Mouse (Mus musculus) forebrain, embryonic 15.5 days (tissue): ENCODE data around the gene a. TPM values are rescaled to one million over a fixed set of nuclear protein-coding genes. Genes with fewer than 3 reads are reported as not detected.

ENCODE experiments used
- ATAC-seq: fragments of 200-750 bp; cut with Nextera tagmentation; replicated peaks from 2 replicates; pipeline ENCODE4 v1.8.0; 2017; ENCODE audit warnings: mild to moderate bottlenecking, moderate TSS enrichment, moderate library complexity
- H3K27ac ChIP-seq: fragments of 300-500 bp; sonication (generic); replicated peaks from 2 replicates; pipeline ENCODE4 v1.5.1; 2015; ENCODE audit warnings: mild to moderate bottlenecking, inconsistent platforms
- H3K27me3 ChIP-seq: fragments of 300-500 bp; sonication (generic); 2 replicates; pipeline ENCODE4 v1.6.1; 2015; ENCODE audit warnings: inconsistent platforms
- H3K36me3 ChIP-seq: fragments of 300-500 bp; sonication (generic); 2 replicates; pipeline ENCODE4 v1.6.1; 2015; ENCODE audit warnings: mild to moderate bottlenecking, inconsistent platforms
- H3K4me1 ChIP-seq: fragments of 300-500 bp; sonication (generic); 2 replicates; pipeline ENCODE4 v1.6.1; 2015; ENCODE audit warnings: inconsistent platforms
- H3K4me2 ChIP-seq: fragments of 300-500 bp; sonication (generic); replicated peaks from 2 replicates; pipeline ENCODE4 v1.6.1; 2015; ENCODE audit warnings: mild to moderate bottlenecking, inconsistent platforms
- H3K4me3 ChIP-seq: fragments of 300-500 bp; sonication (generic); 2 replicates; pipeline ENCODE4 v1.5.1; 2015; ENCODE audit warnings: mild to moderate bottlenecking, inconsistent platforms
- H3K9ac ChIP-seq: fragments of 300-500 bp; sonication (generic); replicated peaks from 2 replicates; pipeline ENCODE4 v1.6.1; 2015; ENCODE audit warnings: mild to moderate bottlenecking, inconsistent platforms
- H3K9me3 ChIP-seq: fragments of 300-500 bp; sonication (generic); 2 replicates; pipeline ENCODE4 v1.6.1; 2016; ENCODE audit warnings: inconsistent platforms
- WGBS: fragments of 180-500 bp; shearing (Covaris S2); methylation state at CpG from one replicate; pipeline ENCODE4 v1.1.7; 2015; ENCODE audit warnings: mixed read lengths; 5-methylcytosine and 5-hydroxymethylcytosine counted together
- polyA plus RNA-seq: library from polyadenylated mRNA; unstranded; fragments of >200 nt; fragmentation: Nextera tagmentation; extraction: Ambion mirVana; gene quantifications from 2 replicates; pipeline ENCODE4 v1.2.1, GENCODE M21; 2015

a gene
- polyA plus RNA-seq, 1 experiment from 2014 or later: 0.50 TPM

- H3K9ac ChIP-seq: no peak overlapping the region
- H3K36me3 ChIP-seq: no peaks in the 10 kb centered on the region
- H3K4me2 ChIP-seq: no peak overlapping the region
- peaks cover 11% of the 10 kb centered on the region for H3K4me1 ChIP-seq
- H3K9me3 ChIP-seq: no peaks in the 10 kb centered on the region
- 29% methylated on average over 7 of the region's 7 CpGs for WGBS
- no peak overlapping the region for H3K4me3 ChIP-seq
- H3K27ac ChIP-seq: no peak overlapping the region
- ATAC-seq: no peak
- no peaks in the 10 kb centered on the region for H3K27me3 ChIP-seq
These were observed 288.4 kb downstream of the a start for GRCm38 (mm10) chr2:155079500-155080178.

- H3K36me3 ChIP-seq: no peaks in the 10 kb centered on the region
- H3K9ac ChIP-seq: no peak overlapping the region
- peaks cover 5% of the 10 kb centered on the region for H3K4me1 ChIP-seq
- H3K4me3 ChIP-seq: no peak overlapping the region
- H3K4me2 ChIP-seq: no peak overlapping the region
- WGBS: 84% methylated on average over 4 of the region's 4 CpGs
- H3K27ac ChIP-seq: no peak overlapping the region
- ATAC-seq: no peak
- H3K9me3 ChIP-seq: no peaks in the 10 kb centered on the region
- H3K27me3 ChIP-seq: no peaks in the 10 kb centered on the region
These were observed 289.0 kb downstream of the a start for GRCm38 (mm10) chr2:155080179-155080530.

GRCm38 (mm10) chr2:155081056-155081455 lies 289.9 kb downstream of the a start:
- no peak overlapping the region for H3K27ac ChIP-seq
- H3K9ac ChIP-seq: no peak overlapping the region
- H3K36me3 ChIP-seq: no peaks in the 10 kb centered on the region
- WGBS: 87% methylated on average over 3 of the region's 3 CpGs
- H3K4me1 ChIP-seq: no peaks in the 10 kb centered on the region
- ATAC-seq: no peak
- no peaks in the 10 kb centered on the region for H3K9me3 ChIP-seq
- H3K4me2 ChIP-seq: no peak overlapping the region
- H3K27me3 ChIP-seq: no peaks in the 10 kb centered on the region
- no peak overlapping the region for H3K4me3 ChIP-seq

DNA sequence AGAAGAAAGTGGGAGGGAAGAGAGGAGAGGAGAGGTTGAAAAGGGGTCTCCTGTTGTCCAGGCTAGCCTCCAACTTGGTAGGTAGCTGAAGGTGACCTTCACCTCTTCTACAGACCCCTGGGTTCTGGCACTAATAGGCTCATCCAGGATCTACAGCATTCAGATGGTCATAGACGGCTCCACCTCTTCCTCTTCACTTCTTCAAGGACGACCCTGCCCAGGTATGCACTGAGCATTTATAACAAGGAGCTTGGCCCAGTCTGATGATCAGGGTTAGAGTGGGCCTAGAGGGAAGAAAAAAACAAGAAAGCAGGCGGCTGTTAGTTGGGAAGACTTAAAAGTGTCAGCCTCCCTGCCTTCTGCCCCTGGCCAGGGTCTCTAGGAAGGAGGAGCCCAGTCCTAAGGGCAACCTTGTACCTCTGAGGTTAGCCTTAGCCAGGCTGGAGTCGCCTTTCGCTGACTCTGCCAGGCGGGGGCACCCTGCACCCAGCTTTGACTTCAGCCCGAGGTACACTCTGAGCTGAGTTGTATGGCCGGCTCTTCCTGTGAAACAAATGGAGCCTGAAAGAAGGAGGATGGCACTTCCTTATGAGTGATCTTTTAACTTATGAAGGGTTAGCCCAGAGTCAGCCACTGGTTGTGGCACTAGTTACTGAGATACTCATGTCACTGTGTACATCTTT lies 291.1 kb downstream of the a start:
- no peak overlapping the region for H3K4me3 ChIP-seq
- 21% methylated on average over 8 of the region's 8 CpGs for WGBS
- no peaks in the 10 kb centered on the region for H3K4me1 ChIP-seq
- no peaks in the 10 kb centered on the region for H3K27me3 ChIP-seq
- H3K9me3 ChIP-seq: no peaks in the 10 kb centered on the region
- no peak overlapping the region for H3K4me2 ChIP-seq
- no peak overlapping the region for H3K9ac ChIP-seq
- H3K36me3 ChIP-seq: no peaks in the 10 kb centered on the region
- ATAC-seq: no peak; the same call in 1 of the 2 replicates
- no peak overlapping the region for H3K27ac ChIP-seq

DNA sequence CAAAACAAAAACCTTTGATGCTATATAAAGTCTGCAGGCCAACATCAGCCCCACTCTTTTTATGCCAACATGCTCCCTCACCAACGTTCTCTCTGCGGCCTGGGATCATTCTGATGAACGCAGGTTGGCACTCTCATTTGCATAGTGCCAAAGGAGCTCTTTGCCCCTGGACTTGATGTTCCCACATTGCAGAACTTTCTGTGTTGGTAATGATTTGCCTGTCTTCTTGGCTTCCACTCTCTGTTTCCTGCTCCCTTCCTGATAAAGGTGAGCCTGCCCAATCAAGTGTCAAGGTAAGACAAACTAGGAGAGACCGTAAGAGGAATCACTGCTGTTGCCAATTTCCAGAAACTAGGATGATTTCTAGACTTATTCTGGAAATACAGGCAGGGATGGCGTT lies 293.3 kb downstream of the a start:
- H3K4me3 ChIP-seq: no peak overlapping the region
- 90% methylated on average over 5 of the region's 5 CpGs for WGBS

GRCm38 (mm10) chr2:155086328-155086727 lies 295.1 kb downstream of the a start:
- H3K4me3 ChIP-seq: no peak overlapping the region
- H3K27me3 ChIP-seq: no peaks in the 10 kb centered on the region
- H3K4me1 ChIP-seq: no peaks in the 10 kb centered on the region
- no peak overlapping the region for H3K27ac ChIP-seq
- 88% methylated on average over 5 of the region's 5 CpGs for WGBS
- H3K36me3 ChIP-seq: no peaks in the 10 kb centered on the region
- no peak overlapping the region for H3K4me2 ChIP-seq
- no peak for ATAC-seq
- H3K9me3 ChIP-seq: no peaks in the 10 kb centered on the region
- H3K9ac ChIP-seq: no peak overlapping the region

More for the DNA sequence above, 293.3 kb downstream of the a start:
- Histone ChIP-seq H3K9ac (no peak overlapping the region), H3K4me2 (no peak overlapping the region), H3K4me1 (no peaks in the 10 kb centered on the region), H3K27ac (no peak overlapping the region), H3K9me3 (no peaks in the 10 kb centered on the region), H3K27me3 (no peaks in the 10 kb centered on the region), H3K36me3 (no peaks in the 10 kb centered on the region)
- ATAC-seq: no peak

DNA sequence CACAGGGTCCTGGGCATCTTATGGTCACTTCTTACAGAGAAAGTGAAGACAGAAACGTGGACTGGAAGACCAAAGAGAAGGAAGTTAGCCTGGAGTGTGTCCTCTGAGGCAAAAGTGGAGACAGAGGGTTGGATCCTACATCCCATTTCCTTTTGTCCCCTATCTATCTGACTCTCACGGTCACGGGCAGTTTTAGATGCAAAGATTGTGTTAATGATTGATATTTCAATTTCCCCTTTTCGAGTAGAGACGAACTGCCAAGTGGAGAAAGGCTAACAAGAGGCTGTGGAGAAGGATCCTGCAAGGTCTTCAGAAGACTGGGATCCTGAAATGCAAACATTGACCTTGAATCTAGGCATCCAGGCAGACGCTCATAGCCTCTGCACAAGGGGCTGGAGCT lies 297.1 kb downstream of the a start:
- Histone ChIP-seq H3K9me3 (no peaks in the 10 kb centered on the region), H3K27me3 (no peaks in the 10 kb centered on the region), H3K4me1 (no peaks in the 10 kb centered on the region), H3K27ac (no peak overlapping the region), H3K4me3 (no peak overlapping the region), H3K9ac (no peak overlapping the region), H3K4me2 (no peak overlapping the region), H3K36me3 (no peaks in the 10 kb centered on the region)
- 86% methylated on average over 6 of the region's 6 CpGs for WGBS
- ATAC-seq: no peak

DNA sequence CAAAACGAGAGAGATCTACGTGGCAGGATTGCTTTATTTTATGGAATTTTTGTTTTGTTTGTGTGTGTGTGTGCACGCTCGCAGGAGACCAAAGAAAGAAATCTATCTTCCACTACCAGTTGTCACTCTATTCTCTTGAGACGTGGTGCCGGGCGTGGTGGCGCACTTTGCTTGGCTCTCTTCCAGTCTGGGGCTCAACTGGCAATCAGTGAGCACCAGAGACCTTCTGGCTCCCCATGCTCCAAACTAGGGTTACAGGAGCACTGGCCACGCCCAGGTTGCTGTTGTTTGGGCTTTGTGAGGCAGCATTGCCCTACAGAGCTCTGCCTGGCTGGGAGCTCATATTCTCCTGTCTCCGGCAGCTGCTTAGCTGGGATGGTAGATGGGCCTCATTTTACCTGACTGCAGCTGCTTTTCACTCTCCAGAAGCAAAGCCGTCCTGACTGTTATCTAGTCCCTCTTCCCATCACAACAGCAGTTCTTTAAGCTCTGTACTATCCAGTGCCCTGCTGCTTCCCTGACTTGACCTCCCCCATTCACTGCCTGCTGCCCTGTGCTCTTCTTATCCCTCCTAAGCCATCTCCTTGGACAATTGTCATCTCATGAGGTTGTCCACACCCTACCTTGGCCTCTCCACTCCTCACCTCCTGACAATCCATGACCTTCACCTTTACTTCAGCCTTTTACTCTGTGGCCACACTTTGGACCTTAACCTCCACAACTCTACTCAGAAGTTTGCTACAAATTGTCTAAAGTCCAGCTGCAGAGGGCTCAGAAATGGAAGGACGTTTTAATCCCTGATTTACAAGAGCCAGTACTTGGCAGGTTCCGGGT lies 299.9 kb downstream of the a start:
- Histone ChIP-seq H3K4me1 (no peaks in the 10 kb centered on the region), H3K9me3 (no peaks in the 10 kb centered on the region), H3K36me3 (no peaks in the 10 kb centered on the region), H3K4me2 (no peak overlapping the region), H3K4me3 (no peak overlapping the region), H3K27me3 (no peaks in the 10 kb centered on the region), H3K9ac (no peak overlapping the region), H3K27ac (no peak overlapping the region)
- ATAC-seq: no peak
- WGBS: 59% methylated on average over 13 of the region's 13 CpGs

GRCm38 (mm10) chr2:155091743-155092075 lies 300.5 kb downstream of the a start:
- no peak for ATAC-seq
- Histone ChIP-seq H3K9me3 (no peaks in the 10 kb centered on the region), H3K4me2 (no peak overlapping the region), H3K36me3 (no peaks in the 10 kb centered on the region), H3K27me3 (no peaks in the 10 kb centered on the region), H3K9ac (no peak overlapping the region), H3K4me1 (no peaks in the 10 kb centered on the region), H3K4me3 (no peak overlapping the region), H3K27ac (no peak overlapping the region)
- 84% methylated on average over 3 of the region's 3 CpGs for WGBS

GRCm38 (mm10) chr2:155093418-155093817 lies 302.2 kb downstream of the a start:
- Histone ChIP-seq H3K9ac (no peak overlapping the region), H3K27ac (no peak overlapping the region), H3K4me1 (no peaks in the 10 kb centered on the region), H3K4me2 (no peak overlapping the region), H3K9me3 (no peaks in the 10 kb centered on the region), H3K36me3 (no peaks in the 10 kb centered on the region), H3K27me3 (no peaks in the 10 kb centered on the region), H3K4me3 (no peak overlapping the region)
- no peak for ATAC-seq
- 75% methylated on average over 4 of the region's 4 CpGs for WGBS

GRCm38 (mm10) chr2:155098720-155099380 lies 307.6 kb downstream of the a start:
- no peak overlapping the region for H3K4me3 ChIP-seq
- no peaks in the 10 kb centered on the region for H3K27me3 ChIP-seq
- H3K4me1 ChIP-seq: no peaks in the 10 kb centered on the region
- no peak for ATAC-seq
- H3K36me3 ChIP-seq: no peaks in the 10 kb centered on the region
- 87% methylated on average over 9 of the region's 9 CpGs for WGBS
- no peak overlapping the region for H3K27ac ChIP-seq
- H3K9me3 ChIP-seq: no peaks in the 10 kb centered on the region
- H3K9ac ChIP-seq: no peak overlapping the region
- no peak overlapping the region for H3K4me2 ChIP-seq

GRCm38 (mm10) chr2:155099421-155099820 lies 308.2 kb downstream of the a start:
- no peaks in the 10 kb centered on the region for H3K9me3 ChIP-seq
- no peaks in the 10 kb centered on the region for H3K27me3 ChIP-seq
- H3K9ac ChIP-seq: no peak overlapping the region
- no peaks in the 10 kb centered on the region for H3K4me1 ChIP-seq
- no peak overlapping the region for H3K4me2 ChIP-seq
- WGBS: 62% methylated on average over 7 of the region's 7 CpGs
- H3K4me3 ChIP-seq: no peak overlapping the region
- H3K36me3 ChIP-seq: no peaks in the 10 kb centered on the region
- no peak overlapping the region for H3K27ac ChIP-seq
- no peak for ATAC-seq
